Mouse (Mus musculus) intestine, embryonic 14.5 days (tissue): ENCODE data around the gene Gm20741. TPM values are rescaled to one million over a fixed set of nuclear protein-coding genes. Genes with fewer than 3 reads are reported as not detected.

Experiments
- ATAC-seq: fragments of 200-750 bp; cut with Nextera tagmentation; replicated peaks from 2 replicates; pipeline ENCODE4 v1.8.0; 2017; ENCODE audit warnings: low read depth, moderate number of reproducible peaks, moderate TSS enrichment, moderate library complexity; ENCODE audit not compliant: low FRiP score, low TSS enrichment
- DNase-seq: peaks from one replicate; pipeline ENCODE4 v3.0.0-alpha.2; 2018; ENCODE audit warnings: low spot score
- H3K27ac ChIP-seq: fragments of 300-500 bp; sonication (generic); 2 replicates; pipeline ENCODE4 v1.5.1; 2014; ENCODE audit warnings: low read depth, mild to moderate bottlenecking, control low read depth
- H3K27me3 ChIP-seq: fragments of 300-500 bp; sonication (generic); replicated peaks from 2 replicates; pipeline ENCODE4 v1.6.1; 2014; ENCODE audit warnings: low read length, control low read depth; ENCODE audit not compliant: control insufficient read depth, insufficient read depth
- H3K36me3 ChIP-seq: fragments of 300-500 bp; sonication (generic); 2 replicates; pipeline ENCODE4 v1.6.1; 2014; ENCODE audit warnings: low read length, control low read depth; ENCODE audit not compliant: control insufficient read depth, insufficient read depth
- H3K4me1 ChIP-seq: fragments of 300-500 bp; sonication (generic); replicated peaks from 2 replicates; pipeline ENCODE4 v1.6.1; 2014; ENCODE audit warnings: low read length, control low read depth, mixed read lengths; ENCODE audit not compliant: control insufficient read depth, insufficient read depth
- H3K4me2 ChIP-seq: fragments of 300-500 bp; sonication (generic); 2 replicates; pipeline ENCODE4 v1.6.1; 2014; ENCODE audit warnings: low read length
- H3K4me3 ChIP-seq: fragments of 300-500 bp; sonication (generic); 2 replicates; pipeline ENCODE4 v1.5.1; 2014; ENCODE audit warnings: low read depth, low read length, control low read depth, mixed read lengths
- H3K9ac ChIP-seq: fragments of 300-500 bp; sonication (generic); 2 replicates; pipeline ENCODE4 v1.6.1; 2014; ENCODE audit warnings: mild to moderate bottlenecking, low read length
- H3K9me3 ChIP-seq: fragments of 300-500 bp; sonication (generic); 2 replicates; pipeline ENCODE4 v1.6.1; 2016; ENCODE audit warnings: low read length, control low read depth; ENCODE audit not compliant: control insufficient read depth
- WGBS: fragments of 180-500 bp; shearing (Covaris S2); extraction: QIAGEN DNeasy Blood & Tissue Kit; methylation state at CpG from one replicate; pipeline ENCODE4 v1.1.7; 2014; 5-methylcytosine and 5-hydroxymethylcytosine counted together
- polyA plus RNA-seq: library from polyadenylated mRNA; unstranded; fragments of >200 nt; fragmentation: Nextera tagmentation; extraction: Ambion mirVana; gene quantifications from 2 replicates; pipeline ENCODE4 v1.2.1, GENCODE M21; 2014

Gene Gm20741
- not detected in 2 replicates for polyA plus RNA-seq

DNA sequence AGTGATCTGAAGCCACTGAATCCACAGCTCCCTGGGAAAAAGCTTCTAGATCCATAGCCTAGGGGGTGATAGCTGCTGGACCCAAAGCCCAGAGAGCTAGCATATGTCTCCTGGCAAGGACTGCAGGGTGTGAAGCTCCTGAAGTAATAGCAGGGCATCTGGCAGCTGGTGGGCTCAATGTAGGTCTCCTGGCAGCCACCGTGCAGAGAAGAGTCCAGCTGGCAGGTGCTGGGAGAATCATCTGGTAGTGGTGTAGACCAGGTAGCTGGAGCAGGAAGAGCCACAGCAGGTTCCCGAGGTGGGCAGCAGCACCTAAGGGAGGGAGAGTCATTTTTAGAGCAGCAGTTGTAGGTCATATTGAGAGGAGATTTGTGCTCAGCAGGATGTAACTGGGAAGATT lies at the start of gene Gm20741:
Gene Gm20741, minus strand, starts transcription at position 394 of the 400 bp plus-strand sequence.
- Histone ChIP-seq H3K4me2 (no peak within 1 kb of the TSS), H3K9ac (no peak within 1 kb of the TSS), H3K27ac (no peak within 1 kb of the TSS), H3K9me3 (no peaks in the 10 kb centered on the region), H3K36me3 (no peaks in the 10 kb centered on the region), H3K4me1 (no peaks in the 10 kb centered on the region), H3K4me3 (no peak within 1 kb of the TSS), H3K27me3 (no peaks in the 10 kb centered on the region)
- no peak for ATAC-seq
- 90% methylated on average over 2 of the region's 2 CpGs for WGBS
- no peak for DNase-seq

DNA sequence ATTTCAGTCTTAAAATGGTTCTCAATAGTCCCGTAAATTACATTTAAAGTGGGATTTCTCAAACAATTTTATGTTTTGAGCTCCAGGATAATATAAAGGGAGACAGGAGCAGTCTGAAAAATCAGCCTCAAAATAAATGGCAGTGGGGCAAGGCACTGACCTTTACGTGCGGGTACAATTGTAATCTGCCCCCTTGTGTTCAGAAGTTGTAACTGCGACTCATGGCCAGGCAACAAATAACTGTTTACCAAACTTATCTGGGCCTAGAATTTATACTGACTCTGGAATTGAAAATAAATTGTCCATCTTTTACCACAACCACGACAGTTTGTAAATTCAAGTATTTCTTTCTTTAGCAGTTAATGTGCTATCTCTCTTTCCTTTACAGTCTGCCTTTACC lies 39.4 kb upstream of the Gm20741 start:
- no peak for DNase-seq
- WGBS, result 15% methylated on average over 5 of the region's 5 CpGs

DNA sequence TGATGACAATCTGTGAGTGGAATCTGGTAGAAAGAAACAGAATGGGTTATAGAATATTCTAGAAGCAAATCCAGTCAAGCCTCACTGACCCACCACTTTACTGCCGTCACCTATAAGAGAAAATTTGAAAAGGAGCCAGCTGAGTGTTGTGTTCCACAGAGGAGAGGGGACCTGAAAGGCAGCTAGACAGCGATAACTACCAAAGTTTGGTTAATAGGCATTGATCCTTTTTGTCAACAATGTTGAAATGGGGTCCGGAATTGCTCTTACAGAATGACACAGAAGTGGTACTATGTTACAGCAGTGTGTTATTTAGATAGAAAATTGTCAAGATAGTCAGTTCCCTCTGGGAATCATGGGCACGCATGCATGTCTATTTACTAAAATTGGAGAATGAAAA lies 36.5 kb upstream of the Gm20741 start:
- 83% methylated on average over 4 of the region's 4 CpGs for WGBS
- H3K36me3 ChIP-seq, result no peaks in the 10 kb centered on the region
- H3K4me1 ChIP-seq, result no peaks in the 10 kb centered on the region
- no peak overlapping the region for H3K4me2 ChIP-seq
- no peaks in the 10 kb centered on the region for H3K9me3 ChIP-seq
- no peak overlapping the region for H3K4me3 ChIP-seq
- no peak overlapping the region for H3K27ac ChIP-seq
- DNase-seq (no peak), ATAC-seq (no peak)
- H3K27me3 ChIP-seq, result no peaks in the 10 kb centered on the region
- H3K9ac ChIP-seq, result no peak overlapping the region

More for the DNA sequence above, 39.4 kb upstream of the Gm20741 start:
- Histone ChIP-seq H3K27me3 (no peaks in the 10 kb centered on the region), H3K4me3 (no peak overlapping the region), H3K36me3 (no peaks in the 10 kb centered on the region), H3K27ac (no peak overlapping the region), H3K4me2 (no peak overlapping the region), H3K9me3 (no peaks in the 10 kb centered on the region), H3K9ac (no peak overlapping the region), H3K4me1 (no peaks in the 10 kb centered on the region)
- ATAC-seq, result no peak

DNA sequence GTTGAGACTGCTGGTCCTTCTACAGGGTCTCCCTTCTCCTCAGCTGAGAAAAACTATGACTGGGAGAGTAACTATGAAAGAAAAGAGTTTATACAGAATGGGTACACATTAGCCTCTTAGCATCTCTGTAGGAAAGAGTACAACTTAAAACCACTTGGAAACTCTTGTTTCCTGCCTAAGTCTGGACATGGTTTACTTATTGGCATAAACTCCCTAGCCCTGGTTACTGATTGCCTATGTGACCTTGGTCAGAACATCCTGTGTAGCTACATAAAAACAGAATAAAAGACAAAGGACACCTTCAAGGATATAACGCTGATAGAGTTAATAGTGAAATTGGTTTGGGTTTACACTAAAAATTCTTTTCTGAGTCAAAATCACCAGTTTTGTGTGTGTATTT lies 35.3 kb upstream of the Gm20741 start:
- WGBS, result 95% methylated on average over 1 of the region's 1 CpGs
- no peak for ATAC-seq

DNA sequence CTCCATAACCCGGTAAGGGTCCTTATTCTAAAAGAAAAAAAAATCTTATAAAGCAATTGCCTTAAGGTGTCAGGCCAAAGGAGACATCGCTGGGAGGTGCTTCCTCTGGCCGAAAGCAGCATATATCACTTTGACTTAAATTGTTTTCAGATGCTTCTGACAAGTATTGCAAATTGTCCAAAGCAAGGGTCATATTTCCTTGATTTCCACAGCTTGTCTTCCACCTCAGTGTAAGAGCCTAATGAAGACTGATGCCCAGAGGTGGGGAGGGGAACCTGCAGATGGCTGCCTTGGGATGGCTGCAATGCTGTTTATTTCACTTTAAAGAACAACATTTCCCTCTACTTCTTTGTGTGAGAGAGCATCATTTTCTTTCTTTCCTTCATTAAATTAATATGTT lies 15.0 kb upstream of the Gm20741 start:
- no peaks in the 10 kb centered on the region for H3K9me3 ChIP-seq
- H3K27me3 ChIP-seq, result no peaks in the 10 kb centered on the region
- no peaks in the 10 kb centered on the region for H3K4me1 ChIP-seq
- no peak overlapping the region for H3K4me3 ChIP-seq
- H3K27ac ChIP-seq, result no peak overlapping the region
- H3K36me3 ChIP-seq, result no peaks in the 10 kb centered on the region
- ATAC-seq (no peak), DNase-seq (no peak)
- WGBS, result 65% methylated on average over 3 of the region's 3 CpGs
- H3K4me2 ChIP-seq, result no peak overlapping the region
- H3K9ac ChIP-seq, result no peak overlapping the region

More for the DNA sequence above, 35.3 kb upstream of the Gm20741 start:
- H3K9me3 ChIP-seq, result no peaks in the 10 kb centered on the region
- no peak overlapping the region for H3K9ac ChIP-seq
- H3K4me1 ChIP-seq, result no peaks in the 10 kb centered on the region
- no peak overlapping the region for H3K4me3 ChIP-seq
- H3K27ac ChIP-seq, result no peak overlapping the region
- no peak overlapping the region for H3K4me2 ChIP-seq
- DNase-seq, result no peak
- H3K27me3 ChIP-seq, result no peaks in the 10 kb centered on the region
- H3K36me3 ChIP-seq, result no peaks in the 10 kb centered on the region

DNA sequence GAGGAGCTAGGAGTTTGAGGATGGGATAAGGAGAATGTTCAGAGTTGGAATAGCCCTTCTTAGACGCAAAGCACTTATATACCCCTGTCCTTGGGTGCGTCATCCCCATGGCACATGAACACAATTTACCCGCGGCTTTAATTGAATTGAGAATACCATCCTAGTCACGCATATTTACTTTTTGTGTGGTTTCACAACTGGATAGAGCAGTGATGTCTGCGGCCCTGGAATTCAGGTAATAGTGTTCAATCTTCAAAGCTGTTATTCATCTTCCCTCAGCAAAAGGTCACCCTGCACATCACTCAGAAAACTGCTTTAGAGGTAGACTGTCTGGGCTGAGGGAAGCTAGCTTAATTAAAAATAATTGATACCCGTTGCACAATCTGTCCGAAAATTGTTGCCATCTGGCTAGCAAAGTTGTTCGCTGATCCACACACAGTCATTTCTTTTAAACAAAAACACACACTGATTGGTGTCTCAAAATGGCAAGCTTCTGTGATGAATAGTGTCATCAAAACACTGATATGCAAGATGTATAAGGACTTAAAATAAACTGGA lies 14.2 kb upstream of the Gm20741 start, which contains the start of gene Krtap14:
Gene Krtap14, minus strand, starts transcription at position 51 of the 558 bp plus-strand sequence.
- no peaks in the 10 kb centered on the region for H3K36me3 ChIP-seq
- no peak within 1 kb of the TSS for H3K4me3 ChIP-seq
- H3K4me2 ChIP-seq, result no peak within 1 kb of the TSS
- no peak within 1 kb of the TSS for H3K27ac ChIP-seq
- 91% methylated on average over 9 of the region's 9 CpGs for WGBS
- H3K9ac ChIP-seq, result no peak within 1 kb of the TSS
- no peaks in the 10 kb centered on the region for H3K27me3 ChIP-seq
- H3K9me3 ChIP-seq, result no peaks in the 10 kb centered on the region
- no peak for DNase-seq
- no peaks in the 10 kb centered on the region for H3K4me1 ChIP-seq
- ATAC-seq, result no peak

DNA sequence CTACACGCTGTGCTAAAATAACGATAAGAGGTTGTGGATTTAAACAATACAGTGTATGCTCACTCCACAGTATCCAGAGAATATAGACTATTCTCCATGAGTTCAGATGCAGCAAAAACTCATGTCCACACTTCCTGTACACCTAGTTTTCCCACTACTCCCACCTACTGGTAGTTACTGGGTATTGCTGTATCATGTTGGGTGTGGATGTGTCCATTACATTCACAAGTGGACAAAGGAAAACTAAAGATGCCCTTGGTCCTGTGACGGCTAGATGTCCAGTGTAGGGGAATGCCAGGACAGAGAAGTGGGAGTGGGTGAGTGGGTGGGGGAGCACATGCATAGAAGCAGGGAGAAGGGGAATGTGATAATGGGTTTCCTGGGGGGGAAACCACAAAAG lies 11.7 kb upstream of the Gm20741 start:
- ATAC-seq (no peak), DNase-seq (no peak)
- H3K4me3 ChIP-seq, result no peak overlapping the region
- H3K9ac ChIP-seq, result no peak overlapping the region
- no peak overlapping the region for H3K4me2 ChIP-seq
- no peak overlapping the region for H3K27ac ChIP-seq
- WGBS, result 83% methylated on average over 3 of the region's 3 CpGs
- H3K9me3 ChIP-seq, result no peaks in the 10 kb centered on the region
- no peaks in the 10 kb centered on the region for H3K4me1 ChIP-seq
- H3K36me3 ChIP-seq, result no peaks in the 10 kb centered on the region
- H3K27me3 ChIP-seq, result no peaks in the 10 kb centered on the region

DNA sequence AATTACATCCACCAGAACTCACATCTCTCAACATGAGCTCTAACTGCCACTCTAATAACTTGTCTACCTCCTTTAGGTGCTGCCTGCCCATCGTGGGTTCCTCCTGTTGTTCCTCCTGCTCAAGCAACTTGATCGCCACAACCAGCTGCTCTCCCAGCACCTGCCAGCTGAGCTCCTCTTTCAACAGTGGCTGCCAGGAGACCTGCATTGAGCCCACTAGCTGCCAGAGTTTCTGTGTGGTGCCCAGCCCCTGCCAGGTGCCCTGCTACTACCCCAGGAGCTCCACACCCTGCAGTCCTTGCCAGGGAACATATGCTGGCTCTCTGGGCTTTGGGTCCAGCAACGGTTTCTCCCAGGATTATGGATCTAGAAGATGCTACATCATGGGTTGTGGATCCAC lies 8.0 kb upstream of the Gm20741 start, which contains the start of gene Krtap15:
Gene Krtap15, plus strand, starts transcription at position 150 of the 400 bp plus-strand sequence.
- H3K9me3 ChIP-seq, result no peaks in the 10 kb centered on the region
- H3K27me3 ChIP-seq, result no peaks in the 10 kb centered on the region
- DNase-seq (no peak), ATAC-seq (no peak)
- H3K4me1 ChIP-seq, result no peaks in the 10 kb centered on the region
- H3K9ac ChIP-seq, result no peak within 1 kb of the TSS
- WGBS, result 81% methylated on average over 3 of the region's 3 CpGs
- H3K27ac ChIP-seq, result no peak within 1 kb of the TSS
- no peaks in the 10 kb centered on the region for H3K36me3 ChIP-seq
- no peak within 1 kb of the TSS for H3K4me2 ChIP-seq
- no peak within 1 kb of the TSS for H3K4me3 ChIP-seq

DNA sequence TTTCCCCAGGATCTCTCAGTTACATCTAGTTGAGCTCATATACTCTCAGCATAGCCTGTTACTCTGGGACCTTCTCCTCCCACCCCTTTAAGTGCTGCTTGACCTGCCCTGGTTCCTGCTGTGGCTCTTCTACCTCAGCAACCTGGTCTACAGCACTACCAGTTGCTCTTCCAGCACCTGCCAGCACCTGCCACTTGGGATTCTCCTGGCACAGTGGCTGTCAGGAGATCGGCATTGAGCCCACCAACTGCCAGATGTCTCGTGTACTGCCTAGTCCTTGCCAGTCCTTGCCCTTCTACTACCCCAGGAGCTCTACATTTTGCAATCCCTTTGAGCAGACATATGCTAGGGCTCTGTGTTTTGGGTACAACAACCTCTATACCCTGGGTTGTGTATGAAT lies 25.2 kb downstream of the Gm20741 start:
- Histone ChIP-seq H3K4me3 (no peak overlapping the region), H3K4me1 (no peaks in the 10 kb centered on the region), H3K9me3 (no peaks in the 10 kb centered on the region), H3K27ac (no peak overlapping the region), H3K27me3 (no peaks in the 10 kb centered on the region), H3K9ac (no peak overlapping the region), H3K4me2 (no peak overlapping the region), H3K36me3 (no peaks in the 10 kb centered on the region)
- 73% methylated on average over 2 of the region's 2 CpGs for WGBS
- no peak for DNase-seq
- no peak for ATAC-seq
